Mouse (Mus musculus): ENCODE data around the gene Rcl1. TPM values are rescaled to one million over a fixed set of nuclear protein-coding genes. Genes with fewer than 3 reads are reported as not detected.
A peak's percentile ranks its signal among the peaks of the same experiment; 100 is the strongest.

Rcl1 gene
- polyA plus RNA-seq, 1 experiment from 2014 or later: 64.4 TPM

DNA sequence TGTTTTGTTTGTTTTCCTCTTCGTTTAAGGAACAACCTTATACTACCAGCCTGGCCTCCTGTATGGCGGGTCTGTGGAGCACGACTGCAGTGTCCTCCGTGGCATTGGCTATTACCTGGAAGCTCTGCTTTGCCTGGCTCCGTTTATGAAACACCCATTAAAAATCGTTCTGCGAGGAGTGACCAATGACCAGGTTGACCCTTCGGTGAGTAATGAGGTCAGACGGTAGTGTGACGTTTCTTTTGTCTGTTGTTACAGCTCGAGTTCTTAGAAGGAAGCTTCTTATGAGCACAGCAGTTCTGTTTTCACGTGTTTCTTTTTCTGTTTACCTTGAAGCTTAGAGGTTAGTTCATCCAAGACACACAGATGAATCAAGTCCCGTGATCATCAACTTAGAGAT is 17.0 kb downstream of the Rcl1 start:
- peaks cover 62% of the 10 kb centered on the region for H3K36me3 ChIP-seq

DNA sequence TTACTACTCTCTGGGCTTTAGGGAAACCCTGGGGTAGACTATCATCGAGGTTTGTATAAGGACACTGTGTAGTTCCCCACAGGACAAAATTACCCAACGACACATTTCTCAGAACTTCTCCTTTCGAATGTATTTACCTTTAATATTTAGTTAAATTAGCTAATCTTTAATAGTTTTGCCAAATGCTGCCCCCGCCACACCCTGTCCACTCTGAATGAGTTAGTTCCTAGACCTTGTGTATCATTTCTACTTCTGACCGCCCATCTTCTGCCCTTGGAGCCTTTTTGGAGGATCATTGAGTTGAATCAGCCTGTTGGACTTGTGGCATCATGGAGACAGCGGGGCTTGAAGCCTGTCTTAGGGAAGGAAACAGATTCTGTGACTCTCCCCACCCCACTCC is 19.1 kb downstream of the Rcl1 start:
- Histone ChIP-seq H3K9me3 (no peaks in the 10 kb centered on the region), H3K4me1 (no peaks in the 10 kb centered on the region), H3K36me3 (peaks cover 75% of the 10 kb centered on the region), H3K27ac (no peak overlapping the region), H3K27me3 (ENCODE audit: insufficient read depth, poor library complexity, severe bottlenecking) (no peaks in the 10 kb centered on the region), H3K4me3 (no peak overlapping the region)
- 94% methylated on average over 6 of the region's 6 CpGs for WGBS
- DNase-seq (ENCODE audit: low spot score): no peak

More for the DNA sequence above, 17.0 kb downstream of the Rcl1 start:
- peak; percentile 46 for DNase-seq (ENCODE audit: low spot score)
- H3K27ac ChIP-seq: no peak overlapping the region
- no peak overlapping the region for H3K4me3 ChIP-seq
- no peaks in the 10 kb centered on the region for H3K9me3 ChIP-seq
- H3K27me3 ChIP-seq (ENCODE audit: insufficient read depth, poor library complexity, severe bottlenecking): no peaks in the 10 kb centered on the region
- H3K4me1 ChIP-seq: no peaks in the 10 kb centered on the region
- WGBS: 90% methylated on average over 13 of the region's 13 CpGs

DNA sequence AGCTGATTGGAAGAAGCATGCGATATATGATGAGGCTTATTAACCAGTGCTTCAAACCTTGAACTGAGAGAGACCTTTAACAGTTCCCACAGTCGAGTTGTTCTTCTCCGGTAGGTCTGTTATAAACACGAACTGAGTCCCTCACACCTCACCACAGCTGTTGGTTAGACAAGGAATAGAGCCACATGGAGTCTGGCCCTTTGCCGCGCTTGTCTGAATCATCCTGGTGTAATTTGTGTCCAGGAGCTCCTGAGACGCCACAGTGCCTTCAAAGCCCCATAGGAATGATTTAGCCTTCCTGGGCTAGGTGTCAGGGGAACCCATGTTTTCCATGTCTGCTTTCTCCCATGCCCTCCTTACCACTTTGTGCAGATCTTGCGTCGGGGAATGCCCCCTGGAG is 20.2 kb downstream of the Rcl1 start:
- Histone ChIP-seq H3K36me3 (peaks cover 77% of the 10 kb centered on the region), H3K27me3 (ENCODE audit: insufficient read depth, poor library complexity, severe bottlenecking) (no peaks in the 10 kb centered on the region), H3K4me3 (no peak overlapping the region), H3K4me1 (no peaks in the 10 kb centered on the region), H3K9me3 (no peaks in the 10 kb centered on the region), H3K27ac (no peak overlapping the region)
- DNase-seq (ENCODE audit: low spot score): no peak
- 89% methylated on average over 9 of the region's 9 CpGs for WGBS

DNA sequence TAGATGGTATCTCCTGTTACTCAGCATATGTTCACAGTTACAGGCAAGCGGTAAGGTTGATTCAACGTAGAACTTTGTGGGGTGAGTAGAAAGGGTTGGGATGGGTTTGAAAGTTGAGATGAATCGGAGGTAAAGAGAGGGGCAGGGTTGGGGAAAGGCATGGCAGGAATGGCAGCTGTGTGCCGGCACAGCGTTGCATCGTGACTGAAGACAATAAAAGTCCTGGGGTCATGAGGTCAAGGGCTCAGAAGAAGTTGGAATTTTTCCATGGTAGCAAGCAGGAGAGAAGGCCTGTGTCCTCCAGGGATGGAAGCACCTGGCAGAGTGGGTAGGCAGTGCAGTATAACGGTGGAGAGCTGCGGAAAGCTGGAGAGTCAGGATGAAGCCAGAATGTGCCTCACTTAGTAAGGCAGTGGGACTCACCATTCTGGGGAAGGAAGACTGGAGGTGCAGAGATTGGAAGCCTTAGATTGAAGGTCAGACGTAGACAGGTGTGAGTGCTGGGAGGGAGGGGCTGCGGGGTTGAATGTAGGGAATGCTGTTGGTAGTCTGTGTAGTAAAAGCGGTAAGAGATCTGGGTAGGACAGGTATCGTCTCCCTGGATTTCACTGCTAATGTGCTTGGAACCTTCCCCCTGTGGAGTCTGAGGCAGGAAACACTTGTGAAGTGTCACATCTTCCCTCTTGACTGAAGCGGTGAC is 23.9 kb downstream of the Rcl1 start:
- H3K9me3 ChIP-seq: no peaks in the 10 kb centered on the region
- WGBS: 85% methylated on average over 13 of the region's 13 CpGs
- no peak overlapping the region for H3K27ac ChIP-seq
- H3K27me3 ChIP-seq (ENCODE audit: insufficient read depth, poor library complexity, severe bottlenecking): no peaks in the 10 kb centered on the region
- H3K4me3 ChIP-seq: no peak overlapping the region
- H3K4me1 ChIP-seq: peaks cover 9% of the 10 kb centered on the region; the same call in 1 of the 2 replicates
- H3K36me3 ChIP-seq: peaks cover 74% of the 10 kb centered on the region
- DNase-seq (ENCODE audit: low spot score): no peak

DNA sequence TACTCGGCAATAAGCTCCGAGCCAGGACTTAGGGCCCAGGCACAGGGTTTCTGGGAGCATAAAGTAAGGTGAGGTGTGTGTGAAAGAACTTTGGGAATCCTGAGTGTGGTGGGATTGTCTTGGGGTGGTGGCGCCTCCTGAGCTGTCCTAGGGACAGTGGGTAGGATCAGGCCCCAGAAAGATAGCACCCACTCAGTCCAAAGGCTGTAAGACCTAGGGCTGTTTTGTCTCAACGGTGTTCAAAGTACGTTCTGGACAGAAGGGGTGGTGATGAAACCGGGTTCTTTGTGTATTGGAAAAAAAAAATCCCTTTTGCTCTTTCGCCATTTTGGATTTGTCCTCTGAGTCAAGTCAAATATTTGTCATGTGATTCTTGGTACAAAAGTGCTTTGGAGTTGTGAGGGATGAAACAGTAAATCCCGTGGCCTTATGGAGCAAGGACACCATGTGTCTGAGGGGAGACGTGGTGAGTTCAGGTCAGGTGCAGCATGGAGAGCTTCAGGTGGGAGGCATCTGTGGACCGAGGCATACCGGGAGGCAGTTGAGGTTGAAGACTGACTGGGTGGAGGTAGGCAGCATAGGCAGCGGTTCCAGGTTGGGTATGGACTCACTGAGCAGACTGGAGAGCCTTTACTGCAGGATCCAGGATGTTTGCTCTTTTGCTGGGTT is 25.3 kb downstream of the Rcl1 start:
- Histone ChIP-seq H3K4me3 (no peak overlapping the region), H3K4me1 (peaks cover 9% of the 10 kb centered on the region; the same call in 1 of the 2 replicates), H3K27me3 (ENCODE audit: insufficient read depth, poor library complexity, severe bottlenecking) (no peaks in the 10 kb centered on the region), H3K27ac (no peak overlapping the region), H3K9me3 (no peaks in the 10 kb centered on the region), H3K36me3 (peaks cover 78% of the 10 kb centered on the region)
- WGBS: 94% methylated on average over 12 of the region's 12 CpGs
- no peak for DNase-seq (ENCODE audit: low spot score)

DNA sequence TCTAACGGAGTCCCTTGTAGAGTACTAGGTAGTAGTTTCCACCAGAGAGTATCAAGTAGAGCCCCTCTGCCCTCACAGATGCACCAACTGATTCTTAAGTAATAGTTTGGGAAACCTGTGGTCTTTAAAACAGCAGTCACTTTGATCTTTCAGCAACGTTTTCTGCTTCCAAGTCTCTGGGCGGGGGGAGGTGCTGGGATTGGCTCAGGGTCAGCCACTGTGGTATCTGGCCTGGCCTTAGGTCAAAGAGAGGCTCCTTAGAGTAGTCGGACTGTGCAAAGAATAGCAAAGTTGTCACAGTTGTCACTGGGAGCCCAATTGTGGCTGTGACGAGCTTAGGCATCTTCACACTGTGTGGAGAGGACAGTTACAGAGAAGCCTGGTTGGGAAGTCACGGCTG is 26.2 kb downstream of the Rcl1 start:
- no peak overlapping the region for H3K27ac ChIP-seq

DNA sequence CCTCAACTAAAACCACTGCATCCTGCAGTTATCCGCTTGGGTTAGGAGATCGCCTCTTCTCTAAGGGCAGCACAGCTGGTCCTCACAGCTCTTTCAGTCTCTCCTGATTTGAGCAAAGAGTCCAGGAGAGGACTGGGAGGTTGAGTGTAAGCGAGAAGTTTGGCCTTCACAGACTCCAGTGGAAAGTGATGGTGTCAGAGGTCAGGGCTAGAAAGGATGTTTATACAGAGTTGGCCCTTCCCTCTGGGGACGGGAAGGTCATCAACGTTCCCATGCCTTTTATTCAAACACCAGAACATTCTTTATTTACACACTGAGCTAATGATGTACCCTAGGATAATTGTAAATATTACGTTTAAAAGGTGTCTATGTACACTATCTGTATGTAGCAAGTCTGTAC is 27.0 kb downstream of the Rcl1 start:
- no peaks in the 10 kb centered on the region for H3K9me3 ChIP-seq
- WGBS: 78% methylated on average over 6 of the region's 6 CpGs
- H3K36me3 ChIP-seq: peaks cover 77% of the 10 kb centered on the region
- H3K27me3 ChIP-seq (ENCODE audit: insufficient read depth, poor library complexity, severe bottlenecking): no peaks in the 10 kb centered on the region
- H3K4me1 ChIP-seq: peaks cover 9% of the 10 kb centered on the region; the same call in 1 of the 2 replicates
- DNase-seq (ENCODE audit: low spot score): no peak
- no peak overlapping the region; the same call in 1 of the 2 replicates for H3K27ac ChIP-seq
- no peak overlapping the region for H3K4me3 ChIP-seq

More for the DNA sequence above, 26.2 kb downstream of the Rcl1 start:
- peaks cover 79% of the 10 kb centered on the region for H3K36me3 ChIP-seq
- peaks cover 9% of the 10 kb centered on the region; the same call in 1 of the 2 replicates for H3K4me1 ChIP-seq
- no peak for DNase-seq (ENCODE audit: low spot score)
- WGBS: 65% methylated on average over 6 of the region's 6 CpGs
- no peaks in the 10 kb centered on the region for H3K9me3 ChIP-seq
- no peaks in the 10 kb centered on the region for H3K27me3 ChIP-seq (ENCODE audit: insufficient read depth, poor library complexity, severe bottlenecking)
- no peak overlapping the region for H3K4me3 ChIP-seq

DNA sequence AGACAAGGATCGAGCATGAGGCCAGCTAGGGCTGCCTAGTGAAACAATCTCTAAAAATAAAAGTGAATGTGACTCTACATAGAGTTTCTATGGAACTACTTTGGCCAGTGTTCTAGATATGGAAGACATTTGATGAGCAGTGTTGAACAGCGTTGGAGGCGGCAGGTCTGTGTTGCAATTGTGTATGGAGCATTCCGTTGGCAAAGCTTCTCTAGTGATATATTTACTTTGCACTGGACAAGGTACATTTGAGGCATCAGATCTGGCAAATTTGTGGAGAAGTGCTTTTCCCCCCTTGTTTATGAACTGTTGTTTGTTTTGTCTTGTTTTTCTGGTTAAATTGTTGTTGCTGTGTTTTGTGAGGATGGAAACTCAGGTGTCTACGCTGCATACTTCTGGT is 28.4 kb downstream of the Rcl1 start:
- H3K36me3 ChIP-seq: peaks cover 73% of the 10 kb centered on the region

DNA sequence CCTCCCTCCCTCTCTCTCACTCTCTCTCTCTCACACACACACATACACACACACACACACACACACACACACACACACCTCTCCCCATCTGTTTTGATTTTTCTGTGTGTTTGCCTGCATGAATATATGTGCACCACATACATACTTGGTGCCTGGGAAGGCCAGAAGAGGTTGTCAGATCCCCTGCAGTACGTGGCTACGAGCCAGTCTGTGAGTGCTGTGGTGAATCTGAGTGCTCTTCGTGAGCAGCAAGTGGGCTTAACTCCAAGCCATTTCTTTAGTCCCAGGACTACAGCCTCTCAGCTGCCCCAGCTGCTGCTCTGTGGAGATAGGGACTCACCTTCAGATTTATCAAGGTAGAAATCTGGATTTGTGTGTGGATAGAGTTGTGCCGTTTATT is 30.0 kb downstream of the Rcl1 start:
- Histone ChIP-seq H3K36me3 (peaks cover 74% of the 10 kb centered on the region), H3K4me3 (no peak overlapping the region), H3K9me3 (no peaks in the 10 kb centered on the region), H3K4me1 (peaks cover 11% of the 10 kb centered on the region; the same call in 1 of the 2 replicates), H3K27ac (no peak overlapping the region), H3K27me3 (ENCODE audit: insufficient read depth, poor library complexity, severe bottlenecking) (no peaks in the 10 kb centered on the region)
- 90% methylated on average over 4 of the region's 4 CpGs for WGBS
- DNase-seq (ENCODE audit: low spot score): no peak

More for the DNA sequence above, 28.4 kb downstream of the Rcl1 start:
- no peak overlapping the region for H3K27ac ChIP-seq
- no peaks in the 10 kb centered on the region for H3K27me3 ChIP-seq (ENCODE audit: insufficient read depth, poor library complexity, severe bottlenecking)
- no peak for DNase-seq (ENCODE audit: low spot score)
- H3K4me3 ChIP-seq: no peak overlapping the region
- H3K9me3 ChIP-seq: no peaks in the 10 kb centered on the region
- H3K4me1 ChIP-seq: peaks cover 9% of the 10 kb centered on the region; the same call in 1 of the 2 replicates
- 85% methylated on average over 5 of the region's 5 CpGs for WGBS

DNA sequence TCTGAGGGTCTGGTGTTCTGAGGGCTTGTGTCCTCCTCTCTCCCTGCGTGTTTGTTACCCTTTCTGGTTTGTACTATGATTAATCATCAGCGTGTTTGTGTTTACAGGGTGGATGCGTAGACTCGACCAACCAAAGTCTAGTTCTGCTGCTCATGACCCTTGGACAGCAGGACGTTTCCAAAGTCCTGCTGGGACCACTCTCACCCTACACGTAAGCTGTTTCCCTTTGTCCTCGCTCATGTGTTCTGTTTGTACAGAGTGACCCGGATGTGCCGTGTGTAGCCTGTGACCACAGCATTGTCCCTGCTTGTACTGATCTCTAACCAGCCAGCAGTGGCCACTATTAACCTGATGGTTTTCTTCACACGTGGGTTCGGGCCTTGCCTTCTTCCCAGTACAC is 33.1 kb downstream of the Rcl1 start:
- no peak for DNase-seq (ENCODE audit: low spot score)
- Histone ChIP-seq H3K27ac (no peak overlapping the region), H3K4me3 (no peak overlapping the region), H3K4me1 (peaks cover 8% of the 10 kb centered on the region; the same call in 1 of the 2 replicates), H3K36me3 (peaks cover 69% of the 10 kb centered on the region), H3K27me3 (ENCODE audit: insufficient read depth, poor library complexity, severe bottlenecking) (no peaks in the 10 kb centered on the region), H3K9me3 (no peaks in the 10 kb centered on the region)
- WGBS: 88% methylated on average over 11 of the region's 11 CpGs

DNA sequence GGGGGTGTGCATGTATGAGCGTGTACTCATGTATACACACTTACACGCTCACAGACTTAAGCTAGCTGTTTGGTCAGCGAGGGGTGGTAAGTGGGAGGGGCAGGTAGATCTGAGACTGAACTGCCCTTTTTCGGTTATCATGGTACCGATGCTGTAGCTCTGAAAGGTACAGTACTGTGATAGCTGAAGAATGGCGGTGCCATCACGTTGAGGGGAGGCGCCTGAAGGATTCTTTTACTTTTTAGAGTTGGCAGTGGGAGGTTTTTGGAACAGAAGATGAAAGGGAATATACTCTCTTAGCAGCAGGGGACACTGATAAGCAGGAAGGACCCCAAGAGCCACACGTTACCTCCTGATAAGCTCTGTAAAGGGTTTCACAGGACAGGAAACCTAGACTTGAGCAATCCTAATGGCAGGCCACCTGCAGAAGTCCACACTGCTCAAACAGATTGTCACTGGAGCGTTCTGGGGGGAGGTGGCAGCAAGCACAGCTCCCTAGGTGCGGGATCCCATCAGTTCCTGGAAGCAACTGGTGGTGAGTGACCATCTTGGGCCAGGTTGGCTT is 34.1 kb downstream of the Rcl1 start:
- Histone ChIP-seq H3K36me3 (peaks cover 60% of the 10 kb centered on the region), H3K4me1 (peaks cover 8% of the 10 kb centered on the region; the same call in 1 of the 2 replicates), H3K9me3 (no peaks in the 10 kb centered on the region), H3K27me3 (ENCODE audit: insufficient read depth, poor library complexity, severe bottlenecking) (no peaks in the 10 kb centered on the region), H3K27ac (0 out of 2 replicates have a peak overlapping the region, but pooled peaks have one; percentile 47), H3K4me3 (no peak overlapping the region)
- DNase-seq (ENCODE audit: low spot score): peak; percentile 82
- WGBS: 51% methylated on average over 11 of the region's 11 CpGs

DNA sequence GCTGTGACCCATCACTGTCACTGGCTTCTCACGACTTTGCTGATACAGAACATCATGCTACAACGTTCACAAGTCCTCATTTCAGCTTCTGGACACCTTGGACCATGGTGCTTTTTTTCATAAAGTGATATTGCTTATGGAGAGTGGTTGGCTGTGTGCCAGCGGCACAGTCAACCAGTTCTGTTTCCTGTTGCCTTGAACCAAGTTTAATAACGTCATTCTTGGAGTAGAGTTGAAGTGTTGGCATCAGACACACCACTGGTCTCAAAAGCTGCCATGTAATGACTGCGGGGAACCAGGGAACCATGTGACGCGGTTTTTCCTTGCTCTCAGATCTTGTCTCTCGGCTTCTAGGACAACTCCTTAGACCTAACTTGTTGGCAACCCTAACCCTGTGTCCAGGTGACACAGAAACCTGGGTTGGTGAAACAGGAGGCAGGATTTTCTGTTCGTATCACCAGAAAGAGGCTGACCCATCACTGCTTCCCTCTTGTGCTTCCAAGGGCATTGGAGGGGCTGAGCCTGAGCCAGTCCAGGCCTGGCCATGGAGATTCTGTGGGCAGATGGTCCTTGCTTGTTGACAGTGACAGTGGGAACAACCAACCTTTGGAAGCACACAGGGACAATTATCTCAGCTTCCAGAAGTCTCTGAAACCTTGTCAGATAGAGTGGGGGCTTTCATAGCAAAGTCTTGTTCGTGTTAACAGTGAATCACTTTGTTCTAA is 37.5 kb downstream of the Rcl1 start:
- Histone ChIP-seq H3K27me3 (ENCODE audit: insufficient read depth, poor library complexity, severe bottlenecking) (no peaks in the 10 kb centered on the region), H3K4me3 (no peak overlapping the region), H3K36me3 (peaks cover 43% of the 10 kb centered on the region), H3K9me3 (no peaks in the 10 kb centered on the region), H3K4me1 (peaks cover 12% of the 10 kb centered on the region; the same call in 1 of the 2 replicates), H3K27ac (no peak overlapping the region)
- 75% methylated on average over 10 of the region's 10 CpGs for WGBS
- no peak for DNase-seq (ENCODE audit: low spot score)

All from heart, embryonic 10.5 days (tissue).